Mouse (Mus musculus): ENCODE data around the gene Fam206a.

Fam206a gene

GRCm38 (mm10) chr4:56844911-56845310, 42.8 kb downstream of the Fam206a start:
- no peak for DNase-seq (ENCODE audit: low spot score in 2 of 2)

- DNase-seq (ENCODE audit: low spot score in 2 of 2) = no peak
Measured at GRCm38 (mm10) chr4:56845896-56846533, 43.9 kb downstream of the Fam206a start.

- DNase-seq (ENCODE audit: low spot score in 2 of 2) = no peak
Measured at GRCm38 (mm10) chr4:56847400-56847799, 45.3 kb downstream of the Fam206a start.

- DNase-seq (ENCODE audit: low spot score in 2 of 2) = no peak
Measured at GRCm38 (mm10) chr4:56848044-56848443, 45.9 kb downstream of the Fam206a start.

GRCm38 (mm10) chr4:56850724-56851123, 48.6 kb downstream of the Fam206a start:
- DNase-seq (ENCODE audit: low spot score in 2 of 2) = no peak

GRCm38 (mm10) chr4:56855935-56856334, 53.8 kb downstream of the Fam206a start:
- DNase-seq (ENCODE audit: low spot score in 2 of 2) = no peak

- DNase-seq (ENCODE audit: low spot score in 2 of 2) = no peak
Measured at GRCm38 (mm10) chr4:56856371-56856949, 54.3 kb downstream of the Fam206a start.

- DNase-seq (ENCODE audit: low spot score in 2 of 2) = no peak
Measured at GRCm38 (mm10) chr4:56858733-56859132, 56.6 kb downstream of the Fam206a start.
